Comparison of ENCODE assay signal across 12 mouse cellular contexts in the genomic region with DNA sequence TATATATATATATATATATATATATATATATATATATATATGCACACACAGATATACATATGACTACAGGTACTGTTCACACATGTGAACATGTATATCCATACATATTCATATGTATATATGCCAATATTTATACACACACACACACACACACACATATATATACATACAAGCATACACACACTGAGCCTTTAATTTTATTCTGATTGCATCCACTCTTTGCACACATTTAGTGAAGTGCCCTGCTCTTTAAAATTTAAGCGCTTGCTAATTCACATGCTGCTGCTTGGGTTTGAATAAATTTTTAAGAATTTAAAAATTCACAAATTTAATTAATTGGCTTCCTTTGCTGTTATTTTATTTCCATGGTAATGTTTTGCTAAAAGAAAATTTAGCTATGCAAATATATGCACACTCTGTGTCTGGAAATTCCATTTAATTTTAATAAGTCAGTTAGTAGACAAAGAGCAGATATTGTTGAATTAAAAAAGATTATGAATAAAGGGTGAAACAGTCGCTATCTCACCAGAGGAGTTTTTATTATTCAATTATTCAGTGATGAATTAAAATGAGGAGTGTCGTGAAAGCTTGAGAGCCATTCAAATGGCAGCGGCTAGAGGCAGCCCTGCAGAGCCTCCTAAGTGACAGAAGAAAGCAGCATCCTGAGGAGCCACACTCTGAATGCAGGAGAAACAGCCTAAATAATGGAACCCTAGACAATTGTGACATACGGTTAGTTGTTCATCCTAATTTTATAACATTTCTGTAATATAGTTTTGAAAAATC.
"Had no signal": no experiment of that assay in that cellular context is flagged by ENCODE, and none has a peak within 500 bp of the region (broad histone marks: within the 10 kb centered on the region; RNA-seq: fewer than 3 reads in every experiment).

No protein-coding gene starts in this region.

- H3K4me1 ChIP-seq: limb, embryonic 10.5 days; liver, embryonic 15.5 days had no signal

- H3K36me3 ChIP-seq: limb, embryonic 10.5 days; liver, embryonic 15.5 days had no signal

- H3K4me2 ChIP-seq: liver, embryonic 11.5 days; liver, embryonic 15.5 days had no signal

- H3K27ac ChIP-seq: kidney, postnatal 0 days; left cerebral cortex, adult 2 months; limb, embryonic 10.5 days; liver, embryonic 15.5 days had no signal

- H3K9me3 ChIP-seq: limb, embryonic 10.5 days; liver, embryonic 15.5 days had no signal

- H3K27me3 ChIP-seq: liver, embryonic 15.5 days had no signal

- H3K9ac ChIP-seq: liver, embryonic 15.5 days had no signal

- ATAC-seq: lung, postnatal 0 days had no signal

- H3K4me3 ChIP-seq: left cerebral cortex, adult 2 months; limb, embryonic 10.5 days; liver, embryonic 15.5 days had no signal

- DNase-seq: kidney, adult 11 months; kidney, adult 9 months; kidney, postnatal 36 days; lung, adult 2 months; right cerebral cortex, postnatal 14 days; thymus, postnatal 36 days had no signal
